Mouse (Mus musculus): ENCODE measurements around the gene Tmem156.

GRCm38 (mm10) chr5:65102026-65102640 lies 10.2 kb upstream of the Tmem156 start:
- TF ChIP-seq CTCF (IDR thresholded peaks at IDR 0.05; ENCODE audit: low read depth) (no peak), EP300 (optimal IDR thresholded peaks at IDR 0.05) (no peak)

All from stomach, postnatal 0 days (tissue).